Comparison of ENCODE assay signal across 16 mouse cellular contexts in genomic region chr11:96287411-96287810, GRCm38 (mm10). TPM values are rescaled to one million over a fixed set of nuclear protein-coding genes. Genes with fewer than 3 reads are reported as not detected.
DNase-seq lines count a peak whose midpoint lies in the region; ATAC-seq and TF ChIP-seq lines count a peak whose summit lies in the region.
"Had no signal": no experiment of that assay in that cellular context is flagged by ENCODE, and none has a peak within 500 bp of the region (broad histone marks: within the 10 kb centered on the region; RNA-seq: fewer than 3 reads in every experiment).

No protein-coding gene starts in this region.

- TF ChIP-seq EP300 in liver, postnatal 0 days (IDR thresholded peaks at IDR 0.05; ENCODE audit: low read depth), result no peak

- H3K9me3 ChIP-seq in liver, embryonic 11.5 days (ENCODE audit: control insufficient read depth, low read length), result no peaks in the 10 kb centered on the region
- no peaks in the 10 kb centered on the region for H3K9me3 ChIP-seq in liver, postnatal 0 days (ENCODE audit: low read length)
- H3K9me3 ChIP-seq in limb, embryonic 10.5 days (replicated peaks), result no peaks in the 10 kb centered on the region
- H3K9me3 ChIP-seq: midbrain, embryonic 10.5 days had no signal

- no peaks in the 10 kb centered on the region for H3K36me3 ChIP-seq in liver, embryonic 11.5 days (ENCODE audit: control insufficient read depth, insufficient read depth, low read length)
- no peaks in the 10 kb centered on the region for H3K36me3 ChIP-seq in liver, postnatal 0 days (replicated peaks; ENCODE audit: insufficient read depth, low read length)
- H3K36me3 ChIP-seq in limb, embryonic 10.5 days, result no peaks in the 10 kb centered on the region
- no peaks in the 10 kb centered on the region for H3K36me3 ChIP-seq in small intestine, adult 2 months (ENCODE audit: control insufficient read depth, insufficient read depth, low read length)
- H3K36me3 ChIP-seq: midbrain, embryonic 10.5 days had no signal

- no peak for DNase-seq in gastrocnemius, adult 2 months
- no peak for DNase-seq in gastrocnemius, postnatal 25 days
- DNase-seq in liver, embryonic 11.5 days (ENCODE audit: low spot score), result no peak
- no peak for DNase-seq in liver, postnatal 0 days
- no peak for DNase-seq in limb, embryonic 10.5 days (ENCODE audit: low spot score)
- DNase-seq in ovary, postnatal 36 days (ENCODE audit: low spot score), result no peak
- DNase-seq: cerebellum, postnatal 14 days; heart, postnatal 14 days; left cerebral cortex, postnatal 4 days; thymus, adult 18-20 months had no signal

- no peak for TF ChIP-seq POLR2A in small intestine, adult 2 months (IDR thresholded peaks at IDR 0.05; ENCODE audit: low read depth, low read length)

- intact Hi-C loops in gastrocnemius, adult 2 months (cut with DNase I), result no loop called here

- H3K4me2 ChIP-seq in liver, embryonic 11.5 days, result peak overlapping the region; percentile 66
- H3K4me2 ChIP-seq in liver, postnatal 0 days (ENCODE audit: low read depth, low read length), result no peak overlapping the region

- ATAC-seq in liver, embryonic 11.5 days (replicated peaks; ENCODE audit: low FRiP score), result no peak
- ATAC-seq in liver, postnatal 0 days, result no peak
- no peak for ATAC-seq in monocyte, adult 5-6 weeks (replicated peaks; ENCODE audit: insufficient number of reproducible peaks, low FRiP score, low TSS enrichment, poor library complexity, severe bottlenecking)

- peak overlapping the region; percentile 73 for H3K4me3 ChIP-seq in gastrocnemius, adult 2 months
- peak overlapping the region; percentile 40; the same call in 1 of the 2 replicates for H3K4me3 ChIP-seq in liver, embryonic 11.5 days (ENCODE audit: low read depth, low read length)
- H3K4me3 ChIP-seq in liver, postnatal 0 days (ENCODE audit: low read depth, low read length), result no peak overlapping the region
- H3K4me3 ChIP-seq in limb, embryonic 10.5 days, result peak overlapping the region; percentile 65
- peak overlapping the region; percentile 62 for H3K4me3 ChIP-seq in small intestine, adult 2 months (ENCODE audit: low read depth, low read length)

- H3K27ac ChIP-seq in gastrocnemius, adult 2 months, result peak overlapping the region; percentile 89
- H3K27ac ChIP-seq in liver, embryonic 11.5 days (ENCODE audit: low read depth, low read length), result no peak overlapping the region
- no peak overlapping the region for H3K27ac ChIP-seq in liver, postnatal 0 days (ENCODE audit: low read depth)
- H3K27ac ChIP-seq in limb, embryonic 10.5 days, result peak overlapping the region; percentile 89
- H3K27ac ChIP-seq in small intestine, adult 2 months (ENCODE audit: insufficient read depth, low read depth, low read length), result no peak overlapping the region
- H3K27ac ChIP-seq: midbrain, embryonic 10.5 days had no signal

- 5% methylated on average over 9 of the region's 9 CpGs for WGBS in liver, embryonic 11.5 days
- 7% methylated on average over 8 of the region's 9 CpGs for WGBS in liver, postnatal 0 days (ENCODE audit: insufficient replicate concordance)
- 2% methylated on average over 9 of the region's 9 CpGs for WGBS in limb, embryonic 10.5 days
- 19% methylated on average over 9 of the region's 9 CpGs for WGBS in small intestine, adult 2 months

- H3K9ac ChIP-seq in liver, embryonic 11.5 days (ENCODE audit: low read depth, low read length), result no peak overlapping the region
- no peak overlapping the region for H3K9ac ChIP-seq in liver, postnatal 0 days (replicated peaks)

- TF ChIP-seq CTCF in gastrocnemius, adult 2 months (IDR thresholded peaks at IDR 0.05), result no peak
- TF ChIP-seq CTCF in liver, postnatal 0 days (IDR thresholded peaks at IDR 0.05; ENCODE audit: low read depth), result no peak
- TF ChIP-seq CTCF in small intestine, adult 2 months (IDR thresholded peaks at IDR 0.05; ENCODE audit: extremely low read depth, insufficient read length, insufficient replicate concordance, low read depth, low read length), result no peak

- no peaks in the 10 kb centered on the region for H3K4me1 ChIP-seq in liver, embryonic 11.5 days (replicated peaks; ENCODE audit: control insufficient read depth, insufficient read depth, low read length)
- no peaks in the 10 kb centered on the region for H3K4me1 ChIP-seq in liver, postnatal 0 days (ENCODE audit: insufficient read depth)
- peaks cover 82% of the 10 kb centered on the region for H3K4me1 ChIP-seq in limb, embryonic 10.5 days
- H3K4me1 ChIP-seq in small intestine, adult 2 months (ENCODE audit: control insufficient read depth, insufficient read depth, insufficient read length, low read length), result no peaks in the 10 kb centered on the region; the same call in 1 of the 2 replicates

- peaks cover 100% of the 10 kb centered on the region for H3K27me3 ChIP-seq in liver, embryonic 11.5 days (replicated peaks; ENCODE audit: control insufficient read depth, insufficient read depth, low read length)
- peaks cover 97% of the 10 kb centered on the region for H3K27me3 ChIP-seq in liver, postnatal 0 days (ENCODE audit: insufficient read depth, low read length)
- peaks cover 99% of the 10 kb centered on the region for H3K27me3 ChIP-seq in limb, embryonic 10.5 days (ENCODE audit: low read depth, poor library complexity, severe bottlenecking)
- peaks cover 77% of the 10 kb centered on the region for H3K27me3 ChIP-seq in small intestine, adult 2 months (ENCODE audit: control insufficient read depth, insufficient read depth, low read length)

RNA-seq across cellular contexts. Expression of gene Hoxb7, which starts 1.0 kb away (rescaled TPM):
- under 1 TPM; 0.47 to 0.56 TPM for total RNA-seq in gastrocnemius, adult 2 months (2021)
- 1 to 10 TPM in 1 of 2 experiments, under 1 TPM in 1; 0.28 to 1.1 TPM for total RNA-seq in gastrocnemius, postnatal 25 days (2021)
- polyA plus RNA-seq in liver, embryonic 11.5 days (2014; fragmentation: Nextera tagmentation; extraction: Ambion mirVana), result 1.6 and 2.0 TPM in 2 replicates
- polyA plus RNA-seq in liver, postnatal 0 days (2015; fragmentation: Nextera tagmentation; extraction: Ambion mirVana), result 0.27 and 0.51 TPM in 2 replicates
- 7.1 and 10.2 TPM in 2 replicates for polyA plus RNA-seq in limb, embryonic 10.5 days (2016; fragmentation: Nextera tagmentation; extraction: Ambion mirVana)
- 0.17 and 1.5 TPM in 2 replicates for polyA plus RNA-seq in small intestine, adult 2 months (2012; rRNA removed)
- total RNA-seq in monocyte, adult 5-6 weeks (2017), result not detected in 3 replicates
- total RNA-seq: heart, postnatal 14 days; layer of hippocampus, adult 8-10 months; left cerebral cortex, postnatal 4 days; neutrophil, adult 5-6 weeks had no signal
- polyA plus RNA-seq: frontal cortex, adult 2 months; midbrain, embryonic 10.5 days had no signal

RNA-seq across cellular contexts. Expression of gene Hoxb6, which starts 4.9 kb away (rescaled TPM):
- under 1 TPM; 0.56 to 0.64 TPM for total RNA-seq in gastrocnemius, adult 2 months (2021)
- total RNA-seq in gastrocnemius, postnatal 25 days (2021), result under 1 TPM; 0.31 to 0.62 TPM
- 1.9 and 2.4 TPM in 2 replicates for polyA plus RNA-seq in liver, embryonic 11.5 days (2014; fragmentation: Nextera tagmentation; extraction: Ambion mirVana)
- not detected in 2 replicates for polyA plus RNA-seq in liver, postnatal 0 days (2015; fragmentation: Nextera tagmentation; extraction: Ambion mirVana)
- 6.1 and 7.9 TPM in 2 replicates for polyA plus RNA-seq in limb, embryonic 10.5 days (2016; fragmentation: Nextera tagmentation; extraction: Ambion mirVana)
- polyA plus RNA-seq in small intestine, adult 2 months (2012; rRNA removed), result 1.0 and 8.3 TPM in 2 replicates
- not detected in 3 replicates for total RNA-seq in monocyte, adult 5-6 weeks (2017)
- total RNA-seq: heart, postnatal 14 days; layer of hippocampus, adult 8-10 months; left cerebral cortex, postnatal 4 days; neutrophil, adult 5-6 weeks had no signal
- polyA plus RNA-seq: frontal cortex, adult 2 months; midbrain, embryonic 10.5 days had no signal

RNA-seq across cellular contexts. Expression of gene Hoxb8, which starts 5.7 kb away (rescaled TPM):
- under 1 TPM; 0.14 to 0.23 TPM for total RNA-seq in gastrocnemius, adult 2 months (2021)
- under 1 TPM; 0.28 to 0.46 TPM for total RNA-seq in gastrocnemius, postnatal 25 days (2021)
- polyA plus RNA-seq in liver, embryonic 11.5 days (2014; fragmentation: Nextera tagmentation; extraction: Ambion mirVana), result 0.43 and 0.62 TPM in 2 replicates
- polyA plus RNA-seq in liver, postnatal 0 days (2015; fragmentation: Nextera tagmentation; extraction: Ambion mirVana), result not detected in 2 replicates
- polyA plus RNA-seq in limb, embryonic 10.5 days (2016; fragmentation: Nextera tagmentation; extraction: Ambion mirVana), result 0.95 and 1.2 TPM in 2 replicates
- 0.38 and 5.3 TPM in 2 replicates for polyA plus RNA-seq in small intestine, adult 2 months (2012; rRNA removed)
- total RNA-seq in monocyte, adult 5-6 weeks (2017), result not detected in 3 replicates
- total RNA-seq: heart, postnatal 14 days; layer of hippocampus, adult 8-10 months; left cerebral cortex, postnatal 4 days; neutrophil, adult 5-6 weeks had no signal
- polyA plus RNA-seq: frontal cortex, adult 2 months; midbrain, embryonic 10.5 days had no signal

RNA-seq across cellular contexts. Expression of gene Hoxb5, which starts 15.7 kb away (rescaled TPM):
- total RNA-seq in gastrocnemius, adult 2 months (2021), result under 1 TPM; 0.26 to 0.28 TPM
- under 1 TPM; 0.38 to 0.64 TPM for total RNA-seq in gastrocnemius, postnatal 25 days (2021)
- 3.7 and 4.5 TPM in 2 replicates for polyA plus RNA-seq in liver, embryonic 11.5 days (2014; fragmentation: Nextera tagmentation; extraction: Ambion mirVana)
- polyA plus RNA-seq in liver, postnatal 0 days (2015; fragmentation: Nextera tagmentation; extraction: Ambion mirVana), result 0.75 and 0.91 TPM in 2 replicates
- polyA plus RNA-seq in limb, embryonic 10.5 days (2016; fragmentation: Nextera tagmentation; extraction: Ambion mirVana), result 5.5 and 5.9 TPM in 2 replicates
- polyA plus RNA-seq in small intestine, adult 2 months (2012; rRNA removed), result 1.8 and 3.2 TPM in 2 replicates
- total RNA-seq in monocyte, adult 5-6 weeks (2017), result not detected in 3 replicates
- total RNA-seq: layer of hippocampus, adult 8-10 months; left cerebral cortex, postnatal 4 days; neutrophil, adult 5-6 weeks had no signal
- polyA plus RNA-seq: frontal cortex, adult 2 months; midbrain, embryonic 10.5 days had no signal

RNA-seq across cellular contexts. Expression of gene Hoxb9, which starts 16.2 kb away (rescaled TPM):
- total RNA-seq in gastrocnemius, adult 2 months (2021), result under 1 TPM in 1 of 2 experiments, not detected in 1; 0.14 TPM
- total RNA-seq in gastrocnemius, postnatal 25 days (2021), result under 1 TPM; 0.15 to 0.19 TPM
- polyA plus RNA-seq in liver, embryonic 11.5 days (2014; fragmentation: Nextera tagmentation; extraction: Ambion mirVana), result 0.26 and 0.49 TPM in 2 replicates
- not detected in 2 replicates for polyA plus RNA-seq in liver, postnatal 0 days (2015; fragmentation: Nextera tagmentation; extraction: Ambion mirVana)
- 3.4 and 3.8 TPM in 2 replicates for polyA plus RNA-seq in limb, embryonic 10.5 days (2016; fragmentation: Nextera tagmentation; extraction: Ambion mirVana)
- polyA plus RNA-seq in small intestine, adult 2 months (2012; rRNA removed), result 0.14 TPM in 1 of 2 replicates, not detected in the other
- total RNA-seq in monocyte, adult 5-6 weeks (2017), result not detected in 3 replicates
- total RNA-seq: heart, postnatal 14 days; layer of hippocampus, adult 8-10 months; left cerebral cortex, postnatal 4 days; neutrophil, adult 5-6 weeks had no signal
- polyA plus RNA-seq: frontal cortex, adult 2 months; midbrain, embryonic 10.5 days had no signal

Comparison
In these comparisons a context has a peak if more than half of its experiments do, and no peak if none do; other contexts are left out.
1. H3K27ac ChIP-seq: peak in gastrocnemius, adult 2 months (single experiment) and limb, embryonic 10.5 days (single experiment); none in liver, embryonic 11.5 days (single experiment), liver, postnatal 0 days (single experiment) and small intestine, adult 2 months (single experiment).